Mouse (Mus musculus): Measurements from ENCODE around the gene Abraxas2.

The Abraxas2 gene

GRCm38 (mm10) chr7:132853946-132854345, 5.1 kb upstream of the Abraxas2 start:
- no peak for DNase-seq (ENCODE audit: low spot score)

- no peak for DNase-seq (ENCODE audit: low spot score)
These were observed 2.9 kb upstream of the Abraxas2 start for GRCm38 (mm10) chr7:132856083-132856482.

GRCm38 (mm10) chr7:132858043-132858608, 899 bp upstream of the Abraxas2 start:
- no peak for DNase-seq (ENCODE audit: low spot score)

- no peak for DNase-seq (ENCODE audit: low spot score)
These were observed 7.3 kb downstream of the Abraxas2 start for GRCm38 (mm10) chr7:132866316-132866715.

GRCm38 (mm10) chr7:132873043-132873442, 14.0 kb downstream of the Abraxas2 start:
- no peak for DNase-seq (ENCODE audit: low spot score)

GRCm38 (mm10) chr7:132875391-132876086, 16.5 kb downstream of the Abraxas2 start:
- DNase-seq (ENCODE audit: low spot score) = no peak

GRCm38 (mm10) chr7:132880276-132880675, 21.3 kb downstream of the Abraxas2 start:
- DNase-seq (ENCODE audit: low spot score) = no peak

GRCm38 (mm10) chr7:132882343-132882742, 23.3 kb downstream of the Abraxas2 start:
- DNase-seq (ENCODE audit: low spot score) = no peak

GRCm38 (mm10) chr7:132884031-132884430, 25.0 kb downstream of the Abraxas2 start:
- no peak for DNase-seq (ENCODE audit: low spot score)

- no peak for DNase-seq (ENCODE audit: low spot score)
These were observed 28.2 kb downstream of the Abraxas2 start for GRCm38 (mm10) chr7:132887019-132887804.

- DNase-seq (ENCODE audit: low spot score) = no peak
These were observed 29.0 kb downstream of the Abraxas2 start for GRCm38 (mm10) chr7:132888052-132888451.

- no peak for DNase-seq (ENCODE audit: low spot score)
These were observed 29.7 kb downstream of the Abraxas2 start for GRCm38 (mm10) chr7:132888518-132889249.

- no peak for DNase-seq (ENCODE audit: low spot score)
These were observed 30.7 kb downstream of the Abraxas2 start for GRCm38 (mm10) chr7:132889691-132890090.

- DNase-seq (ENCODE audit: low spot score) = no peak
These were observed 31.2 kb downstream of the Abraxas2 start for GRCm38 (mm10) chr7:132890201-132890600.

- DNase-seq (ENCODE audit: low spot score) = no peak
These were observed 32.7 kb downstream of the Abraxas2 start for GRCm38 (mm10) chr7:132891561-132892310.

- DNase-seq (ENCODE audit: low spot score) = no peak
These were observed 33.3 kb downstream of the Abraxas2 start for GRCm38 (mm10) chr7:132892311-132892661.

GRCm38 (mm10) chr7:132892806-132893205, 33.8 kb downstream of the Abraxas2 start:
- DNase-seq (ENCODE audit: low spot score) = no peak

- no peak for DNase-seq (ENCODE audit: low spot score)
These were observed 34.3 kb downstream of the Abraxas2 start for GRCm38 (mm10) chr7:132893336-132893735.

- DNase-seq (ENCODE audit: low spot score) = no peak
These were observed 36.0 kb downstream of the Abraxas2 start for GRCm38 (mm10) chr7:132894841-132895555.

- DNase-seq (ENCODE audit: low spot score) = no peak
These were observed 37.3 kb downstream of the Abraxas2 start for GRCm38 (mm10) chr7:132896206-132896815.

GRCm38 (mm10) chr7:132897258-132897657, 38.2 kb downstream of the Abraxas2 start:
- DNase-seq (ENCODE audit: low spot score) = no peak
